Mouse (Mus musculus) limb, embryonic 15.5 days (tissue): Measurements from ENCODE around the gene Cpz. TPM values are rescaled to one million over a fixed set of nuclear protein-coding genes. Genes with fewer than 3 reads are reported as not detected.

Source experiments
- ATAC-seq: fragments of 200-750 bp; cut with Nextera tagmentation; 2 replicates; pipeline ENCODE4 v1.8.0; 2017; ENCODE audit warnings: low read depth, moderate TSS enrichment; ENCODE audit not compliant: insufficient number of reproducible peaks, low FRiP score, low TSS enrichment
- H3K27ac ChIP-seq: fragments of 300-500 bp; sonication (generic); 2 replicates; pipeline ENCODE4 v1.5.1; 2015; ENCODE audit warnings: moderate library complexity, mild to moderate bottlenecking, inconsistent platforms
- H3K27me3 ChIP-seq: fragments of 300-500 bp; sonication (generic); 2 replicates; pipeline ENCODE4 v1.6.1; 2015; ENCODE audit warnings: inconsistent platforms
- H3K36me3 ChIP-seq: fragments of 300-500 bp; sonication (generic); 2 replicates; pipeline ENCODE4 v1.6.1; 2015; ENCODE audit warnings: inconsistent platforms
- H3K4me1 ChIP-seq: fragments of 300-500 bp; sonication (generic); 2 replicates; pipeline ENCODE4 v1.6.1; 2015; ENCODE audit warnings: inconsistent platforms
- H3K4me2 ChIP-seq: fragments of 300-500 bp; sonication (generic); 2 replicates; pipeline ENCODE4 v1.6.1; 2015; ENCODE audit warnings: mild to moderate bottlenecking, inconsistent platforms
- H3K4me3 ChIP-seq: fragments of 300-500 bp; sonication (generic); 2 replicates; pipeline ENCODE4 v1.5.1; 2015; ENCODE audit warnings: mild to moderate bottlenecking, inconsistent platforms
- H3K9ac ChIP-seq: fragments of 300-500 bp; sonication (generic); 2 replicates; pipeline ENCODE4 v1.6.1; 2015; ENCODE audit warnings: inconsistent platforms
- H3K9me3 ChIP-seq: fragments of 300-500 bp; sonication (generic); 2 replicates; pipeline ENCODE4 v1.6.1; 2016; ENCODE audit warnings: inconsistent platforms
- WGBS: fragments of 180-500 bp; shearing (Covaris S2); methylation state at CpG from one replicate; pipeline ENCODE4 v1.1.7; 2015; 5-methylcytosine and 5-hydroxymethylcytosine counted together
- polyA plus RNA-seq: library from polyadenylated mRNA; unstranded; fragments of >200 nt; fragmentation: Nextera tagmentation; extraction: Ambion mirVana; gene quantifications from 2 replicates; pipeline ENCODE4 v1.2.1, GENCODE M21; 2015

Gene Cpz
- polyA plus RNA-seq: 12.1 and 16.4 TPM in 2 replicates

DNA sequence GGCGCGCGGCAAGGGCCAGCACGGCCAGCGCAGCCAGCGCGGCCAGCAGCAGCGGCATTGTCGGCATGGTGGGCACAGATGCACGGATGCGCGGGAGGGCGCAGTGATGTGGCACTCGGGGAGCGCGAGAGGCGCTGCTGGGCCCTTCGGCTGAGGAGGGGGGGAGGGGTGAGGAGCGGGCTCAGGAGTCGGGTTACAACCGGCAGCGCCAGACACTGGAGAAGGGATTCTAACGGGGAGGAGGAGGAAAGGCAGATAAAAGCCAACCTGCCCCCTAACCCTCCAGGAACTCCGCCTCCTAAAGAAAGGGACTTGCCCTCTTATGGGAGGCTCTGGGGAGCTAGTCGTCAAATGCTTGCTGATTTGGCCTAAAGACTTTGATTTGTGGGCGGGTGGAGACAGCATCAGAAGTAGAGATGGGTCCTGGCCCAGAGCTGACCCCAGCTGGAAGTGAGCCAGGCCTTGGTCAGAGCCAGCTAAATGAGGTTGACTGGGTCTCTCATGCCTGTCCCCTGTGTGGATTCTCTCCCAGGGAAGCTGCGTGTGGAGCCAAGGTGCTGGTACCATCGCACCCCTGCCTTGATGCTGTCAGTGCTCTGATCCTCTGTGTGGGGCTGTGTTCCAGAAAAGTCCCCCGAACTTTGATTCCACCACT is at the start of gene Cpz:
Cpz (minus strand) TSS at position 230 of the 655 bp plus-strand sequence.
- H3K9me3 ChIP-seq: no peaks in the 10 kb centered on the region
- H3K36me3 ChIP-seq: no peaks in the 10 kb centered on the region
- 0 out of 2 replicates have a peak within 1 kb of the TSS, but pooled peaks have one; percentile 31 for H3K9ac ChIP-seq
- H3K27ac ChIP-seq: peak within 1 kb of the TSS; percentile 11; the same call in 1 of the 2 replicates
- H3K4me3 ChIP-seq: peak within 1 kb of the TSS; percentile 38
- WGBS: 2% methylated on average over 29 of the region's 29 CpGs
- H3K4me1 ChIP-seq: peaks cover 21% of the 10 kb centered on the region
- ATAC-seq: peak; percentile 58; the same call in 1 of the 2 replicates
- peak within 1 kb of the TSS; percentile 69 for H3K4me2 ChIP-seq
- H3K27me3 ChIP-seq: peaks cover 39% of the 10 kb centered on the region

DNA sequence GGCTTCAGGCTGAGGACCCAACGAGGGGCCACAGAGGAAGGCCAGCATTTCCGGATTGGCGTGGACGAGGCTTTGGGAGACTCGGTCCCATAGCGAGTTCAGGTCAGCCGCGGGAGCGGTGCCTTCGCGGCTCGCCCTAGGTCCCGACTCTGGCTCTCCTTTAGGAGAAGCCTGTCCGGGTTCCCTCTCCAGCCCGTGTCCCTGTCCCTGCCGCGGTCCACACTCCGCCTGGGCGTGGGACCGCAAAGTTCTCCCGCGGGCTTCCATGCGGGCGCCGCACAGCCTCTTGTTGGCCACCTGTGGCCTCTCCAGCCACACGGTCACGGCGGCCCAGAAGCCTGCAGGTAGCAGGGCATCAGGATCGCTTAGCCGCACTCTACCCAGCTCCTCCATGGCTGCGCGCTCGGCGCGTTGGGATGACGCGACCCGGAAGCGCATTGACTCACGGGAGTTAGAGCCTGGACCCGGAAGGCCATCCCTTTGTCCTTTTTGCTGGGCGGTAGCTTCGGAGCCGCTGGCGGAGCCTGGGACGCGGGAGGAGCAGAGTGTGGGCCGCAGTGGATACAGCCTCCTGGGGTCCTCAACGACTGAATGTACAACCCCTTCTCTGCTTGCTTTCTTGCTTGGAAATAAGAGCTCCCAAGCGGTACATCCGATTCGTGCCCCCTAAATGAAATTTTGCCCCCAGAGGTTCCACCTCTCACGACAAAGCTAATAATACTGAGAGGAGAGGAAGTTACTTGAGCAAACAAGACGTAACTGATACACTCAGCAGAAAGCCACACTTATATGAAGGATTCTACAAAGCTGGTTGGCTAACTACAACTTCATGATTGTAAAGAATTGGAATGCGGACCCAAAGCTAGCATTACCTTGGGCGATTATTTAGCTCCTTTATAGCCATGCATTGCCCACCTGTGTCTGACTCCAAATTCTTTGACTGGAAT is 49.4 kb upstream of the Cpz start, which contains the start of gene Trmt44:
Trmt44 (minus strand) TSS at position 418 of the 947 bp plus-strand sequence.
- peaks cover 38% of the 10 kb centered on the region for H3K36me3 ChIP-seq
- H3K27ac ChIP-seq: peak within 1 kb of the TSS; percentile 78
- no peaks in the 10 kb centered on the region for H3K9me3 ChIP-seq
- H3K4me3 ChIP-seq: peak within 1 kb of the TSS; percentile 96
- H3K4me2 ChIP-seq: peak within 1 kb of the TSS; percentile 94
- H3K27me3 ChIP-seq: no peaks in the 10 kb centered on the region
- peak; percentile 90 for ATAC-seq
- H3K4me1 ChIP-seq: peaks cover 9% of the 10 kb centered on the region
- peak within 1 kb of the TSS; percentile 97 for H3K9ac ChIP-seq
- WGBS: 3% methylated on average over 56 of the region's 56 CpGs

DNA sequence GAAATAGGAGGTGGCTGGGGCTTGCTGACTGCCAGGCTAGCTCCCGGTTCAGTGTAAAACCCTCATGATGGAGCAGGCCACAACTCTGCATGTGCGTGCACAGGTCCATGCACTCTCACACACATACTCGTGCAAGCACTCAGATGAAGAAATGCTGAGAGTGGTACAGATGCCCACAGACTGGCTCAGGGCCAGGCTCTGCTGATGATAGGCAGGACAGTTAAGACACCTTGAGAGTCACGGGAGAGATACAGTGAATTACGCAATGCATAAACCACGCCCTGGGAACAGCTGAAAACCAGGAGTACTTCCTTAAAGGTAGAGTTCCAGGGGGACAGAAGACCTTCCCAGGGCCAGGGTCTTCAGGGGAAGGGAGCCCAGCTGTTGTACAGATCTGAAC is 46.0 kb upstream of the Cpz start:
- WGBS: 87% methylated on average over 6 of the region's 6 CpGs
- no peak for ATAC-seq

DNA sequence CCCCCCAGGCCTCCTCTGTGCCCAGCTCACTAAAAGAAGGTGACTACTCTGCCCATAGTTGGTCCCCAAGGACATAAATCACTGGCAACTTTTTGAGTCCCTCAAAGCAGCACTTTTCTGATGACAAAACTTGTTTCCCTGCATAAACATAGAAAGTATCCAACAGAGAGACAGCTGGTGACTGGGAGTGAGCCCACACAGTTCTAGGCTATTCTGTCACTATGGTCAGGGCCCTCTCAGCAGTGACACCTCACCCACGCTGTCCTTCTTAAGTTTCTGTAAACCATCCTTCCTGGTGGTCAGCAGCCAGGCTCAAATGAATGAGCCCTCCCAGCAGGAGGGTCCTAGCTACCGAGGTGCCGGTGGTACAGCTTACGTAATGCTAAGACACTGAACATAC is 41.1 kb upstream of the Cpz start:
- Histone ChIP-seq H3K4me1 (no peaks in the 10 kb centered on the region), H3K4me3 (no peak overlapping the region), H3K4me2 (no peak overlapping the region), H3K9me3 (no peaks in the 10 kb centered on the region), H3K9ac (no peak overlapping the region), H3K27me3 (no peaks in the 10 kb centered on the region), H3K27ac (no peak overlapping the region), H3K36me3 (peaks cover 96% of the 10 kb centered on the region)
- ATAC-seq: no peak
- 93% methylated on average over 4 of the region's 4 CpGs for WGBS

More for the DNA sequence above, 46.0 kb upstream of the Cpz start:
- H3K9me3 ChIP-seq: no peaks in the 10 kb centered on the region
- no peak overlapping the region for H3K4me3 ChIP-seq
- no peaks in the 10 kb centered on the region for H3K27me3 ChIP-seq
- H3K4me1 ChIP-seq: peaks cover 9% of the 10 kb centered on the region
- H3K36me3 ChIP-seq: peaks cover 69% of the 10 kb centered on the region
- no peak overlapping the region for H3K4me2 ChIP-seq
- no peak overlapping the region for H3K9ac ChIP-seq
- no peak overlapping the region for H3K27ac ChIP-seq

DNA sequence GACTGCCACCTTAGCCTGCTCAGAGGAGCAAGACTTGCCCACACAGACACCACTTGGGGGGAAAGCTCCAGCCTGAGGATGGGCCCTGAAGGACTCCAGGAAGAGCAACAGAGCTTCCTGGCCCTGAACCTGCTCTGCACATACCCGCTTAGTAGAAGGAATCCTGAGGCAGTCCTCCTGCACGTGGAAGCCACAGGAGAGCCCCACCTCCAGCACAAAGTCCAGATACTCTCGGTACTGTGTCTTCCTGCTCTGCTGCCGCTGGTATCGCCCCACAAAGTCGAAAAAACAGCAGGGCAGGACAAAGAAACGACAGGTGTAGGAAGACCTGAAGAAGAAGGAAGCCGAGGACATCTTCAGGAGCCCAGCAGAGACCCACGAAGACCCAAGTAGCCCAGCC is 39.7 kb upstream of the Cpz start:
- Histone ChIP-seq H3K27ac (no peak overlapping the region), H3K4me2 (no peak overlapping the region), H3K36me3 (peaks cover 93% of the 10 kb centered on the region), H3K9ac (no peak overlapping the region), H3K9me3 (no peaks in the 10 kb centered on the region), H3K4me1 (no peaks in the 10 kb centered on the region), H3K27me3 (no peaks in the 10 kb centered on the region), H3K4me3 (no peak overlapping the region)
- WGBS: 91% methylated on average over 9 of the region's 9 CpGs
- no peak for ATAC-seq

DNA sequence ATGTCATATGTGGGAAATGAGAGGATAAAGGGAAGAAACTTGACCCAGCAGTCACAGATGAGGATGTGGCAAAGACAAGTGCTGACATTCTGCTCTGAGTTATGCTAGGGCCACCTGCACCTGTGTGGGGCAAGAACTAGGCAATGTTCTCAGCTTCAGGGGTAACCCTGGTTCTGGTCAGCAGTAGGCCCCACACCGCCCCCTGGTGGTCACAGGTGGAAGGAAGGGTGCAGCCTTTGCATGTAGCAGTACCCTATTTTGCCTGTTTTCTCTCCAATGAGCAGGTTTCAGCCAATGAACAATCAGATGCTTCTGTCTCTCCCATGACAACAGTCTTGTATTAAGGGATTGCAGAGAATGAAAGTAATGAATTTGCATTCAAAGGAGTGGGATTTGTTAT is 38.0 kb upstream of the Cpz start:
- Histone ChIP-seq H3K9me3 (no peaks in the 10 kb centered on the region), H3K4me1 (0 out of 2 replicates have a peak, but pooled peaks cover 4% of the 10 kb centered on the region), H3K9ac (no peak overlapping the region), H3K4me3 (no peak overlapping the region), H3K27me3 (no peaks in the 10 kb centered on the region), H3K4me2 (no peak overlapping the region), H3K36me3 (peaks cover 89% of the 10 kb centered on the region), H3K27ac (no peak overlapping the region)
- ATAC-seq: no peak
- WGBS: 0% methylated on average over 1 of the region's 1 CpGs

DNA sequence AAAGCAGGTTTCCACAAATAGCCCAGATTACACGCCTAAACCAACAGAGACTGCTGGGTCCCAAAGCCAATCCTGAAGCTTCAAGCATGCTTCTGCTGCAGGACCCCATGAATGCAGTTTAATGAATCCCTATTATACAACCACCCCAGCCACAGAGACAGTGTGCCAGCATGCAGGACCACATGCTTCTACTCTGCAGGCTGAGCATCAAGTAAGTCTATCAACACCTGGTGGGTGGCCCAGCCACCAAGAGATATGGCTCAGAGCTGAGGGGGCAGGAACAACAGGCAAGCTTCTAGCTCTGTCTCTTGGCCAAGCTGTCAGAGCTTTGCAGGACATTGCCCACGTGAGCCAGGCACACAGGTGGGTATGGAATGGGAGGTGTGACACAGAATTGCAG is 37.1 kb upstream of the Cpz start:
- H3K4me1 ChIP-seq: 0 out of 2 replicates have a peak, but pooled peaks cover 4% of the 10 kb centered on the region
- no peak overlapping the region for H3K27ac ChIP-seq
- peaks cover 88% of the 10 kb centered on the region for H3K36me3 ChIP-seq
- 94% methylated on average over 2 of the region's 2 CpGs for WGBS
- no peak overlapping the region for H3K4me3 ChIP-seq
- H3K4me2 ChIP-seq: no peak overlapping the region
- no peaks in the 10 kb centered on the region for H3K27me3 ChIP-seq
- no peaks in the 10 kb centered on the region for H3K9me3 ChIP-seq
- no peak overlapping the region for H3K9ac ChIP-seq
- no peak for ATAC-seq

DNA sequence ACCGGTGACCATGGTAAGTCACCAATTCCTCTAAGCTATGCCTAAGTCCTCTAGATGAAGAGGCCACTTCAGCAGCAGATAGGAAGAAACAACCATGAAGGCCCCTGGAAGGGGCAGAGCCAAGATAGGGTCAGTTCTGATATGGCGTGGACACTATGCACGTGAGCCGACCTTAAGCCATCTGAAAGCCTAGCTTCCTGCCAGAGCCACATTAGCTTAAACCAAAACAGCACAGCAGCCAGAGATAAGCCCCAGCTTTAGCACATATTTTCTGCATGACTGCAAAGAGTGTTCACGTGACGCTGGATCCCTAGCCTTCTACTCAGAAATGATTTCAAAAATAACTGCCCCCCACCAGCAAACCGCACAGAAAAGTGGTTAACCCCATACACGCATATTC is 33.9 kb upstream of the Cpz start:
- no peak for ATAC-seq
- Histone ChIP-seq H3K4me3 (no peak overlapping the region), H3K4me1 (0 out of 2 replicates have a peak, but pooled peaks cover 4% of the 10 kb centered on the region), H3K4me2 (no peak overlapping the region), H3K27me3 (no peaks in the 10 kb centered on the region), H3K9me3 (no peaks in the 10 kb centered on the region), H3K9ac (no peak overlapping the region), H3K27ac (no peak overlapping the region), H3K36me3 (peaks cover 80% of the 10 kb centered on the region)
- WGBS: 77% methylated on average over 8 of the region's 8 CpGs

DNA sequence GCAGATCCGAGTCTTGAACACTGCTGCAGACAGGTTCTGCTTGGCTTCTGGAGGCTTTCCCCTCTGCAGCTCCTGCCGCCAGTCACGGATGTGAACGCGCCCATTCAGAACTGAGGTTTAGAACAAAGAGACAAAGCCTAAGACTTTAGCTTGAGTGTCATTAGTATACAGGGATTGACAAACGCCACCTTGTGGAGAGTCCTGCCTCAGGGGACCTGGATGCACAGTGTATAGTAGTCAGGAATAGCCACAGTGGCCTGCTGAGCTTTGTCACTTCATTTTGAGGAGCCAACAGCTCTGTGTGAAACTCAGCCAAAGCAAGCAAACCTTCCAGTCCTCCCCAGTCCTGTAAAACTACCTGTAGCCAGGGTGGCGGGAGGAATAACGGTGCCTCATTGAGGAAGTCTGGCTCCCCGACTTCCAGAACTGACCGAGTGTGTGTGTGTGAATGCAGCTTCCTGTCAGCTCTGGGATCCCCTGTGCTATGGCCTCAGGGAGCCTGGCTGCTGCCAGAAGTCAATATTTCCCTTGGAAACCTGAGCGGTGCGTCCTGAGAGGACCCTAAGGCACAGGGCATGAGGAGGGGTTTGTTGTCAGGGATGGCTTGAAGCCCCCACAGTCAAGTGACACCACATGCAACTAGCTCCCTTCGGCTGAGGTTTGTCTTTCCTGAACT is 32.6 kb upstream of the Cpz start:
- 0 out of 2 replicates have a peak, but pooled peaks have one; percentile 57 for ATAC-seq
- Histone ChIP-seq H3K9ac (no peak overlapping the region), H3K27ac (no peak overlapping the region), H3K4me1 (0 out of 2 replicates have a peak, but pooled peaks cover 4% of the 10 kb centered on the region), H3K4me3 (no peak overlapping the region), H3K27me3 (no peaks in the 10 kb centered on the region), H3K36me3 (peaks cover 70% of the 10 kb centered on the region), H3K9me3 (no peaks in the 10 kb centered on the region), H3K4me2 (no peak overlapping the region)
- WGBS: 74% methylated on average over 13 of the region's 13 CpGs

DNA sequence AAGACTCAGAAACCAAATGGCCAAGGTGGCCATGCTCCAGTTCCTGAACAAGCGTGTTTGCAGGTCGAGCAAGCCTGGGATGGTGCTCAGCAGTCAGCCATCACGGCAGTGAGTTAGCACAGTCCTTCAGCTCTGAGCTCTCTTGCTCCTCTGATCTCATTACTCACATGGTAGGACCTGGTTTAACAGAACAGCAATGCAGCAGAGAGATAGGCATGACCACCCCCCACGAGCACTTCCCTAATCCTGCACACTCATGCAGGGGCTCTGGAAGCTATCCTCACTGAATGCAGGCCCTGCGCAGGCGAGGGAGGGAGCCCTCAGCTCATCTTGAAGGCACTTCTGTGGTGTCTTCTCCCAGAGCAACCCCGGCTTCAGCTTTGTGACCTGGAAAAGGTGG is 30.9 kb upstream of the Cpz start:
- no peak overlapping the region for H3K27ac ChIP-seq
- peaks cover 53% of the 10 kb centered on the region for H3K36me3 ChIP-seq
- 84% methylated on average over 7 of the region's 7 CpGs for WGBS
- H3K9me3 ChIP-seq: no peaks in the 10 kb centered on the region
- H3K4me3 ChIP-seq: no peak overlapping the region
- no peak overlapping the region for H3K4me2 ChIP-seq
- no peak for ATAC-seq
- peaks cover 17% of the 10 kb centered on the region for H3K4me1 ChIP-seq
- no peak overlapping the region for H3K9ac ChIP-seq
- no peaks in the 10 kb centered on the region for H3K27me3 ChIP-seq

DNA sequence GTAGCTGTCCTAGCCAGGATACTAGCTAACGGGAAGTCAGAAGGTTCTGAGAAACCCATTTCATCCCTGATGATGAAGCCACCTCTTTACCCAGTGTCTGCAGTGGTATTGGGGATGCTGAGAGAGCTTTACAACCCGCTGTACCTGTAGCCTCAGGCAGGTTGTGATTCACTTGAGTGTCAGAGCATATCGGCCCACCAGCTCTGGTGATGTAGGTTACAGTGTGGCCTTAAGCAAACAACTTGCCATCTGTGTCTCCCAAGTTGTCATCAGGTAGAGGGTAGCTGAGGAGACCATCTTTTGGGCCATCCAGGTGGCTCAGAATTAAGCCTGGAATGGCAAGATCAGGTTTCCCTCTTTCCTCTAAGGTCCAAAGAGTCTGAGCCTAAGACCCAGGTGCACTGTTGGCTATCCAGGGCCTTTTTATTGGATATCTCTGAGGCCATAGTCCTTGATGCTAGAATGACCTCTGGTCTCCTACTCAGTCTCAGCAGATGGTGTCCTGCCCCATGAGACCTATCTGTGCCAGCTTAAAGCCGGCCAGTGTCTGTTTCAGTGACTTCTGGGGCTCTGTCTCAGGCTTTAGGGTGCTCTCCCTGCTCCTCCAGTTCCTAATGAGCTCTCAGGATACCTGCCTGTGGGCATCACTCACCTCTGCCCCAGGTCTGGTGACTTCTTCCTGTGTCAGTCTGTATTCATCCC is 27.5 kb upstream of the Cpz start:
- Histone ChIP-seq H3K27me3 (no peaks in the 10 kb centered on the region), H3K27ac (peak overlapping the region; percentile 61; the same call in 1 of the 2 replicates), H3K4me2 (no peak overlapping the region), H3K9ac (no peak overlapping the region), H3K4me1 (peaks cover 13% of the 10 kb centered on the region), H3K9me3 (no peaks in the 10 kb centered on the region), H3K4me3 (no peak overlapping the region), H3K36me3 (peaks cover 30% of the 10 kb centered on the region)
- 74% methylated on average over 4 of the region's 4 CpGs for WGBS
- no peak for ATAC-seq
